Mouse (Mus musculus): ENCODE measurements around the gene Tll2. TPM values are rescaled to one million over a fixed set of nuclear protein-coding genes. Genes with fewer than 3 reads are reported as not detected.

Gene Tll2
- not detected in 2 replicates for total RNA-seq (2023)

DNA sequence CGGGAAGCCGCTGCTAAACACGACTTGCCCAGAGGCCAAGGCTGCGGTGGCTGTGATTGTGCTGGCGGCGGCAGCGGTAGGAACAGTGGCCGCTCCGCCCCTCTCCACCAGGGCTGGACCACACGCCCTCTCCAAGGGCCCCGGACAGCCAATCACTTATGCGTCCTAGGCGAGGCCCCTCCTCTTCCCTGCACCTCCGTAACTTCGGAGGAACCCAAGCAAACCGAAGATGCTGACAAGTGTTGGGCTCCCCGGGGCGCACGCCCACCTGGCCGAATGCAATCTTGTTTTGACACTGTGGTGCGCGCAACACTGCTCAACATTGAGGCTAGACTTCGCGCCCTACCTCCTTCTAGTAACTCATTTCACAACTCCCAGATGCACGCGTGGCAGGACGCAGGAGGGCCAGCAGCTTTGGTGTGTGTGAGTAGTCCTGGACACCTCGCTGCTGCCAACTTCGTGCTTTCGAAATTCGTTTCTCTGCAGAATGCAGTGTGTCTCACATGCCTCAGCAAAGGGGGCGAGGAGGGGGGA, at the start of gene Tll2:
Tll2 (minus strand) TSS at position 25 of the 534 bp plus-strand sequence.

GRCm38 (mm10) chr19:41076906-41077305, 129.7 kb downstream of the Tll2 start, which contains the start of gene Opalin:
TSS of gene Opalin (minus strand) at chr19:41077113.

Other genes with a start within 250 kb of the Tll2 start
- 3.3 and 9.8 TPM in 2 replicates for gene Blnk, start 212.3 kb downstream of the Tll2 start, total RNA-seq (2023)
- 0.95 and 1.2 TPM in 2 replicates for gene Dntt, start 177.6 kb downstream of the Tll2 start, total RNA-seq (2023)
- not detected in 2 replicates for gene Opalin, start 129.7 kb downstream of the Tll2 start, total RNA-seq (2023)
- 79.6 and 85.3 TPM in 2 replicates for gene Tm9sf3, start 57.2 kb upstream of the Tll2 start, total RNA-seq (2023)
- gene Pik3ap1, start 178.3 kb upstream of the Tll2 start, total RNA-seq (2023): 126 and 197 TPM in 2 replicates